Mouse (Mus musculus) erythroblast, embryonic 14.5 days (primary cell): ENCODE measurements around the gene Pga5.

ENCODE experiments used
- GATA1 ChIP-seq: IDR thresholded peaks from 2 replicates; pipeline ENCODE4 v1.6.1; 2012; ENCODE audit warnings: low read length, inconsistent platforms, mixed read lengths
- TAL1 ChIP-seq: IDR thresholded peaks from 3 replicates; pipeline ENCODE4 v1.6.1; 2012; ENCODE audit warnings: low read length, inconsistent platforms, mixed read lengths

- TF ChIP-seq GATA1 = peak; percentile 68
- peak; percentile 50 for TF ChIP-seq TAL1
These were observed 16.0 kb downstream of the Pga5 start for GRCm38 (mm10) chr19:10661919-10662318.
